Mouse (Mus musculus): ENCODE measurements around the gene Usf1. TPM values are rescaled to one million over a fixed set of nuclear protein-coding genes. Genes with fewer than 3 reads are reported as not detected.

The Usf1 gene
- total and polyA plus RNA-seq, 3 experiments, result 37.4 to 73.7 (median 54.9) TPM

DNA sequence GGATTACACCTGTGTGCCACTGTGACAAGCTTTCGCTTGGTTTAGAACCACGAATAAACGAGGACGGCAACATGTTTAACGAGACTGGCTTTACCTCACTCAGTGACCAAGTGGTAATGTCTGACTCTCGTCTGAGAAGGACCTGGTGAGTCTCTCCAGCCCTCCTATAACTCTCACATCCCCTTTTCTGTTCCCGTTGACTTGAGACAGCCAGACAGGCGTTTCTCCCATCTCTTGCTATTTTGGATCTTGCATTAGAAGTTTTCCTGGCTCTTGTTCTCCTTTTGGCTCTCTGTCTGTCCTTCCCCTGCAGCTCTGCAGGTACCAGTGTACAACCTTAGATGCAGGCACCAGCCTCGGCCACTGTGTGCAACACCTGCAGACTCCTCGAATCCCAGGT lies 39.9 kb downstream of the Usf1 start:
- H3K9me3 ChIP-seq (replicated peaks; ENCODE audit: low read length), result peaks cover 2% of the 10 kb centered on the region
- no peak overlapping the region for H3K27ac ChIP-seq (ENCODE audit: insufficient read depth, low read depth)
- no peaks in the 10 kb centered on the region for H3K27me3 ChIP-seq (replicated peaks)
- H3K4me2 ChIP-seq (ENCODE audit: insufficient read depth, low read depth, poor library complexity, severe bottlenecking), result peak overlapping the region; percentile 55
- H3K4me1 ChIP-seq (ENCODE audit: control insufficient read depth in 1 of 2, insufficient read depth in 2 of 2), result peaks cover 7 to 26% of the 10 kb centered on the region in 2 experiments
- in situ Hi-C loops (cut with MboI; ENCODE audit: low pct_ligation_motif_present, low pct_unique_long_range_greater_than_20kb, low sequenced_read_pairs) (no loop called here), dilution Hi-C loops (cut with MboI; ENCODE audit: extremely low pct_ligation_motif_present, extremely low pct_unique_long_range_greater_than_20kb, low sequenced_read_pairs) (no loop called here)
- no peak overlapping the region for H3K4me3 ChIP-seq (replicated peaks in 1 of 3; ENCODE audit: low read depth in 2 of 3, low read length in 2 of 3, poor library complexity in 1 of 3)
- TF ChIP-seq ETS1 (conservative IDR thresholded peaks at IDR 0.05; ENCODE audit: low read depth, low read length), result no peak
- peak; percentile 90 for TF ChIP-seq IRF4 (IDR thresholded peaks at IDR 0.05; ENCODE audit: low read depth, low read length)
- TF ChIP-seq MEF2A (IDR thresholded peaks at IDR 0.05; ENCODE audit: borderline replicate concordance, low read depth, low read length), result peak; percentile 67
- TF ChIP-seq PAX5 (IDR thresholded peaks at IDR 0.05; ENCODE audit: low read length), result no peak
- peak; percentile 88 for TF ChIP-seq EP300 (IDR thresholded peaks at IDR 0.05; ENCODE audit: low read length)
- no peaks in the 10 kb centered on the region for H3K79me2 ChIP-seq (replicated peaks; ENCODE audit: control insufficient read depth, extremely low read depth, insufficient read depth, poor library complexity, severe bottlenecking)
- H3K36me3 ChIP-seq (replicated peaks in 1 of 2; ENCODE audit: control insufficient read depth in 1 of 2, insufficient read depth in 1 of 2, low read length in 1 of 2), result no peaks in the 10 kb centered on the region
- H3K9ac ChIP-seq (ENCODE audit: insufficient read depth, low read depth), result no peak overlapping the region
- DNase-seq (ENCODE audit: extremely low read depth), result no peak

DNA sequence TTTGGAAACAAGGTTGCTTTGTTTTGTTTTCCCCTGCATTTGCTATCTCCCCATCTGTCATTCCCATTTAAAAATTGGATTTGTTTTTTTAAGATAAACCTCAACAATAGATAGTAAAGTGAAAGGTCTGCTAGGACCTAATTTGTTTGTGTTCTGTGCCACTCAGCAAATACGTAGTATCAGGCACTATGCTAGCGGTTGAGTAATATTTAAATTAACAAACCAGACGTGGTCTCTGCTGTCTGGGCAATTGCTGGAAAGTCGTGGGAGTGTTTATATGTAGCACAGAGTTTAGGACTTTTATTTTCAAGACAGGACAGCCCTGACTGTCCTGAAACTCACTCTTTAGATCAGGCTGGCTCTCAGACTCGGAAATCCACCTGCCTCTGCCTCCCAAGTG lies 41.4 kb downstream of the Usf1 start:
- H3K27ac ChIP-seq (ENCODE audit: insufficient read depth, low read depth), result no peak overlapping the region
- TF ChIP-seq CTCF (conservative IDR thresholded peaks at IDR 0.05 in 1 of 2, IDR thresholded peaks at IDR 0.05 in 1 of 2; ENCODE audit: low read depth in 2 of 2, low read length in 2 of 2) (no peak), E2F4 (IDR thresholded peaks at IDR 0.05; ENCODE audit: insufficient replicate concordance, low read depth, low read length) (no peak), MAZ (IDR thresholded peaks at IDR 0.05; ENCODE audit: low read depth, low read length) (no peak), USF1 (IDR thresholded peaks at IDR 0.05; ENCODE audit: low read depth, low read length) (no peak), RCOR1 (conservative IDR thresholded peaks at IDR 0.05; ENCODE audit: low read depth, low read length) (no peak), USF2 (conservative IDR thresholded peaks at IDR 0.05; ENCODE audit: low read depth, low read length) (no peak), TCF12 (IDR thresholded peaks at IDR 0.05; ENCODE audit: low read depth, low read length) (no peak), NELFE (IDR thresholded peaks at IDR 0.05; ENCODE audit: low read depth, low read length) (no peak), ELF1 (IDR thresholded peaks at IDR 0.05; ENCODE audit: low read depth, low read length) (no peak), PAX5 (IDR thresholded peaks at IDR 0.05; ENCODE audit: low read length) (no peak), EP300 (IDR thresholded peaks at IDR 0.05; ENCODE audit: low read length) (no peak), CHD1 (IDR thresholded peaks at IDR 0.05; ENCODE audit: low read depth, low read length) (no peak), SMC3 (IDR thresholded peaks at IDR 0.05; ENCODE audit: low read depth, low read length) (no peak), GABPA (IDR thresholded peaks at IDR 0.05; ENCODE audit: insufficient replicate concordance, low read depth, low read length) (no peak), ZC3H11A (IDR thresholded peaks at IDR 0.05; ENCODE audit: low read depth, low read length) (no peak), RAD21 (IDR thresholded peaks at IDR 0.05; ENCODE audit: low read depth, low read length) (no peak), MYC (IDR thresholded peaks at IDR 0.05; ENCODE audit: low read depth, low read length) (no peak), JUN (IDR thresholded peaks at IDR 0.05; ENCODE audit: insufficient read depth, low read depth, low read length) (no peak)
- DNase-seq (ENCODE audit: extremely low read depth), result no peak
- H3K9me3 ChIP-seq (replicated peaks; ENCODE audit: low read length), result no peaks in the 10 kb centered on the region
- no peak overlapping the region for H3K4me2 ChIP-seq (ENCODE audit: insufficient read depth, low read depth, poor library complexity, severe bottlenecking)
- no peak overlapping the region for H3K4me3 ChIP-seq (replicated peaks in 1 of 3; ENCODE audit: low read depth in 2 of 3, low read length in 2 of 3, poor library complexity in 1 of 3)
- peaks cover 7 to 26% of the 10 kb centered on the region in 2 experiments for H3K4me1 ChIP-seq (ENCODE audit: control insufficient read depth in 1 of 2, insufficient read depth in 2 of 2)
- in situ Hi-C loops (cut with MboI; ENCODE audit: low pct_ligation_motif_present, low pct_unique_long_range_greater_than_20kb, low sequenced_read_pairs) (no loop called here), dilution Hi-C loops (cut with MboI; ENCODE audit: extremely low pct_ligation_motif_present, extremely low pct_unique_long_range_greater_than_20kb, low sequenced_read_pairs) (no loop called here)
- H3K36me3 ChIP-seq (replicated peaks in 1 of 2; ENCODE audit: control insufficient read depth in 1 of 2, insufficient read depth in 1 of 2, low read length in 1 of 2), result no peaks in the 10 kb centered on the region
- no peaks in the 10 kb centered on the region for H3K27me3 ChIP-seq (replicated peaks)
- no peak overlapping the region for H3K9ac ChIP-seq (ENCODE audit: insufficient read depth, low read depth)
- H3K79me2 ChIP-seq (replicated peaks; ENCODE audit: control insufficient read depth, extremely low read depth, insufficient read depth, poor library complexity, severe bottlenecking), result no peaks in the 10 kb centered on the region
